Mouse (Mus musculus) spleen, adult 2 months (tissue): ENCODE data around the gene Gpatch2.

Source experiments
- CTCF ChIP-seq: fragments of 200-500 bp; IDR thresholded peaks from 2 replicates; pipeline ENCODE4 v1.5.1; 2011; ENCODE audit warnings: mild to moderate bottlenecking, inconsistent platforms; ENCODE audit not compliant: insufficient read depth, insufficient read length, insufficient replicate concordance; ENCODE audit errors: extremely low read depth
- POLR2A ChIP-seq: fragments of 200-500 bp; IDR thresholded peaks from 2 replicates; pipeline ENCODE4 v1.6.1; 2011; ENCODE audit warnings: low read depth, low read length, inconsistent platforms

DNA sequence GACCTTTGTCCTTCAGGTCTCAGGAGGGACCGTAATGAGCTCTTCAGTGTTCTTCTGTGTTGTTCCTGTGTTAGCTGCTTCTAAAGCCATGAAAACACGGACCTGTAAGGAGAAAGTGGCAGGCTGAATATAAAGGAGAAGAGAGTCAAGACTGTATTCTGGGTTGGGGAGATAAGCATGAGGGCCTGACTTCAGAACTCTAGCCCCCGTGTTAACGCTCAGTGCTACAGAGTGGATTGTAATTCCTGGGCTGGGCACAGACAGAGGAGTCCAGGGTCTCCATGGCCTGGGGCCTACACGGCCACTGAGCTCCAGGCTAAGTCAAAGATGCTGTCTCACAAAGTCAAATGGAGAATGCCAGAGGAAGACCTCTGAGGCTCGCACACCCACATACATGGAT, 132.3 kb downstream of the Gpatch2 start:
- no peak for TF ChIP-seq CTCF
- no peak for TF ChIP-seq POLR2A
